Mouse (Mus musculus) heart, adult 18-20 months (tissue): ENCODE results near the gene Odf3l2. TPM values are rescaled to one million over a fixed set of nuclear protein-coding genes. Genes with fewer than 3 reads are reported as not detected.

Experiments
- DNase-seq, 2 experiments: peaks; one replicate each; pipeline ENCODE4 v3.0.0; 2021 to 2022; ENCODE audit warnings: mixed read lengths in 1 of 2
- total RNA-seq, 2 experiments: library from RNA; stranded (reverse); gene quantifications; 2 replicates each; pipeline ENCODE4 v1.2.3; 2021

Odf3l2 gene
- total RNA-seq, 2 experiments from 2014 or later = not detected

DNA sequence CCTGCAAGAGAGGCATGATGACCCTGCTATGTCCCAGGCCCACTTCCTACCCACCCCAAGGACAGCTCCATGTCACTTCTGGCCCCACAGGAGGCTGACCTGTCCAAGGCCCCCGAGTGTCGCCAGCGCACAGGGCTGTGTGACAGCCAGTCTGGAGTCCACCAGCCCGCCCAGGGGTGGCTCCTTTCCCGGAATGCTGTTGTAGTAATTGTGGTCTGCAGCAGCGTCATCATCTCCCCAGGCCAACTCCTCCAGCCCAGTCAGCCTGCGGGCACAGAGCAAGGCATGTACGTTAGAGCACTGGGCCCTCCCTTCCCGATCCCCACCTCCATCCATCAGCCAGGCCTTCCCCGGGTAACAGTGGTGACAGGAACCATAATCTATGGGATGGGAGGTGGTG lies 19.4 kb downstream of the Odf3l2 start:
- no peak for DNase-seq

DNA sequence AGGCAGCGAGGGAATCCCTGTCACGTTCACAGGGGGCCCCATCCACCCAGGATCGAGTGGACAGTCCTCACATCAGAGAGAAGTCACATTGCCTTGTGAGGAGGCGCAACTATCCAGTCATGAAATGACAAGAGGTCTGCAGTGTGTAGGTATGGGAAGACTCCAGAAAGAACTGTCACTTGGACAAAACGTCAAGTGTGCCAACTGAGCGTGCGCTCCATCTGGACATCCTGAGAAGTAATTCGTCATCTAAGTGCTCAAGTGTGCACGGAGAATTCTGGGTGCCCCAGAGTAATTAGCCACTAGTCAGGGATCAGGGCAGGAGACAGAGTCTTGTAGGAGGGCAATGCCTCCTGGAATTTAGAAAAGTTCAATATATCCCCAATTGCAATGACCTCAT lies 20.1 kb downstream of the Odf3l2 start:
- no peak for DNase-seq

- DNase-seq = peak; percentile 54 to 68
Measured at GRCm38 (mm10) chr10:79623950-79624349, 21.6 kb downstream of the Odf3l2 start.

- no peak for DNase-seq
Measured at GRCm38 (mm10) chr10:79616376-79616775, 29.2 kb downstream of the Odf3l2 start.

- DNase-seq = no peak
Measured at GRCm38 (mm10) chr10:79615860-79616259, 29.7 kb downstream of the Odf3l2 start.

- no peak for DNase-seq
Measured at GRCm38 (mm10) chr10:79614305-79614643, 31.3 kb downstream of the Odf3l2 start.

DNA sequence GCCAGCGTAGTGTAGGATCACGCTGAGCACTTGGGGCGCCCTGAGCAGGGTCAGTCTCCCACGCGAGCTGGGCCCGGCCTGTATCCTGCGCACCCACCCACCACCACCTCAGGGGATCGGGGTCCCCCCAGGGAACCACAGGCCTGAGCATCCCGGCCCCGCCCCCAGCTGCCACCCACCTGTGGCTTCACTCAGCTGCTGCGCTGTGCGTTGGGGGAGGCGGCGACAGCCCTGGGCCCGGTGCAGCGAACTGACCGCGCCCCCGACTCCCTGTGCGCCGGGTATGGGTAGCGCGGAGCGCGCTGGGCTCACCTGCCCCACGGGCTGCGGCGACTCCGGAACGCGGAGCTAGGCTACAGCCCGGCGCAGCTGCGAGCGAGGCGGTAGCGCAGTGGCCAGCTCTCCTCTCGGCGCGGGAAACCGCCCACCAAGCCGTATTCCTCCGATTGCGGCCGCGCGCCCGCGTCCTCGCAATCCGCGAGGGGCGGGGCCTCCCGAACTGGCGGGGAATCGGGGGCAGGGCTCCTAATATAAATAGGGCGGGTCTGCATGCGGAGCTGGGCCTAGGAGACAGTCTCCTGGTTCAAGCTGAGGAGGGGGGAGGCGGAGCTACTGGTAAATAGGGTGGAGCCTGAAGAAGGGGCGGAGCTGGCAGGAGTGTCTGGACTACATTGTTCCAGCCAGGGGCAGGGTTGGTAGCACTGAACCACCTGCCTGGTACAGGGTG lies 31.8 kb downstream of the Odf3l2 start, which contains the start of gene C2cd4c:
C2cd4c (minus strand) TSS at position 448 of the 727 bp plus-strand sequence.
- peak; percentile 34 to 36 for DNase-seq

DNA sequence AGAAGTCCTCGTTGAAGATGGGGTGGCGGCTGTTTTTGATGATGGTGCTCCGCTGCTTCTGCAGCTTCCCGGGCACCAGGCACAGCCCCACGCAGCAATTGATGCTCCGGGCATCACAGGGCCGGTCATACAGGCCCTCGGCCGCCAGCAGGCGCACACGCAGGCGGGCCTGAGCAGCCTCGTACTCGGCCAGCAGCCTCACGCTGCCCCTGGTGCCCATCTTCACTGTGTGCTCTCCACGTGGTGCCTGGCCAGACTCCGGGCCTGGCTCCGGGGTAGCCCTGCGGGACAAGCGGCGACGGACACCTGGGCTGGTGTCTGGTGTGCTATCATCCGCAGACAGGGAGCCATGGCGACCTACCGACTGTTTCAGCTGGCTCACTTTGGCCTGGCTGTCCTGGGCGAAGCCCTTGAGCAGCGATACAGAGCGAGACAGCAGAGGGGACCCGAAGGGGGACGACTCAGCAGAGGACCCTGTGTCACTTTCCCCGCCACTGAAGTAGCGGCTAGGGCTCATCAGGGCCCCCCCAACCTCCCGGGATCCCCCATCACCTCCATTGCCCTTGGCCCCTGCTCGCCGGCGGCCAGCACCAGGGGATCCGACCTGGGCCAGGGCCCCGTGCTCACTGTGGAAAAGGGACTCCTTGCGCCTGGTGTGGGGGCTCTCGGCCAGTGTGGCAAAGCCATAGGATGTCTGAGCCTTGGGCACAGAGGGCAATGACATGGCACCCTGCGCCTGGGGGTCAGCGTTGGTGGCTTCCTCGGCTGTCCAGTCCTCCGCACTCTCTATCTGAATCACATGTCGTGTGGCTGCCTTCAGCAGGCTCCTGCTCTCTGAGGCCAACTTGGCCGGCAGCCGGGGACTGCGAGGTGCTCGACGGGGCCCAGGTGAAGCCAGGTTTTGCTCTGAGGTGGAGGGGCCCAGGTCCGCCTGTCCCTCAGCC lies 33.1 kb downstream of the Odf3l2 start:
- DNase-seq = no peak

DNA sequence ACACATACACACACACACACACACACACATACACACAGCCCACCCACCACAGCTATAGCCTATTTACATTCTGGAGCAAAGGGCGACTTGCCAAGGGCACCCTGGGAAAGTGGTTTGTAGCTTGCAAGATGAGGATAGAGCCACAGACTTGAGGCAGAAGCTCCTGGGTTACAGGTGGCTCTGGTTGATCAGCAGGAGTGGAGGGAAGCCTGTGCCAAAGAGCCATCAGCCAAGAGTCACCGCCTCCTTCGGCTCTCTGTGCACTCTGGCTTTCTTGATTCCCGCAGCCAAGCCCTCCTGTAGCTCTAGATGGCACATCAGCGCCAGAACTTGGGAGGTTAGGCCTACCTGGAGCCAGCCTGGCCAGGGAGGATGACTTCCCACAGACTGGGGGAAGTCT lies 34.2 kb downstream of the Odf3l2 start:
- DNase-seq = no peak

DNA sequence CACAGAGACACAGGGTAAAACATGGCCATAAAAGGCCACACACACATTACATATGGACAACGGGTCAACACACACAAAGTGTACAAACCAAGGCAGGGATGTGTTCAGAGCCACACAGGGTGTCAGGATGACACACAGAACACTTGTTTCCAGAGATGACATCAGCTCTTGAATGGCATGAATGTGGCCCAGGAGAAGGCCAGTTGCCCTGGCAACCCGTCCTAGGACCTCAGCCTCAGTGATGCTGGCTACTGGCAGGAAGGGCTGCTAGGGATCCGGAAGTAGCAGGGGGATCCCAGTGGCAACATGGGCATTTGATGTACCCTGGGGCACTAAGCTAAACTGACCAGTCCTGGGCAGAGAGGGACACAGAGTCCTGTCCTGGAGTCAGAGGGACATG lies 36.3 kb downstream of the Odf3l2 start:
- DNase-seq = no peak

- no peak for DNase-seq
Measured at GRCm38 (mm10) chr10:79607892-79608291, 37.6 kb downstream of the Odf3l2 start.

- no peak for DNase-seq
Measured at GRCm38 (mm10) chr10:79606537-79606936, 39.0 kb downstream of the Odf3l2 start.

DNA sequence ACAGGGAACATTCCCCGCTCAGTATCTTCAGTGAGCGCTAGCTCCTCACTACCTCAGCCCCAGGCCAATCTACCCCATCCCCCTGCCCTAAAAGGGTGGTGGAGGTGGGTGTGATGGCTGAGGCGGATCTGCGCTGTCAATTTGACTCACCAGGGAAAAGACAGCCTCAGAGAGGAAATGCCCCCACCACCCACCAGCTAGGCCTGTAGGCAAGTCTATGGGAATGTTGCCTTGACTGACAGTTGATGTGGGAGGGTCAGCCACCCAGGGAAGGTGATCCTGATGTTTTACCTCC lies 47.7 kb downstream of the Odf3l2 start:
- DNase-seq = no peak

DNA sequence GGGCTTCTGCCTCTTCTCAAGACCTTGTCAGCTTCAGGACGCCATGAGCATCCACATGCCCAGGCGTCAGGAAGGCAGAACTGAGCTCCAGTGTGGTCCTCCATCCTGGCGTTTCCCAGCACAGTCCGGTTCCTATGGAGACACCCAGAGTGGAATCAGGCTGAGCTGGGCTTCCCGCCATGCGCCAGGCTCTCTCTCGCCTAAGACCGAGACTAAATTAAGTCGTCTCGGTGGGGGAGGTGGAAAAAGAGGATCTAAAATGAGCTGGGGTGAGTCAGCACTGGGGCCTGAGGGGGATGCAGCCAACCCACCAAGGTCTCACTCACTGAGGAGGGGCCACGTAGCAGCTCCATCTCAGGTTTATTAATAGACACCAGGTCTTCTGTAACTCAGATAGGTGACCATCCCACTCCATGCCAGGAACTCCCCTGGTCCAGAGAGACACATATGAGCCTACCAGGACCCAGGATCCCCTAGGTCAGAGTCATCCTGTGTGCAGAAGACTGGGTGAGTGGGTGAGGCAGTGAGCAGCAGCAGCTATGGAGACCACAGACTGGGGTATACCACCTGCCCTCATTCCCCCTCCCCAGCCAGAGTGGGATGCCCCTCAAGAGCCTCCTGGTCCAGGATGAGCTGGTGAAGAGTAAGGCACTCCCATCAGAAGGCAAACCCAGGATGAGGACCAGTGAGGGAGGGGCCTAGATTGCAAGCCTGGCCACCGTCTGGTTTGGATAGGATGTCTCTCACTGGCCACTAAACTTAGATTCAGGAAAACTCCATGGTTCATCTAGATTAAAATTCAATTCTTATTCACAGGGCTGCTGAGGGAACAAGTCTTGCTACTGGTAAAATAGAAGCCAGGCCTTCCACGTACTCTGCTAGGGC lies 48.2 kb downstream of the Odf3l2 start:
- no peak for DNase-seq

DNA sequence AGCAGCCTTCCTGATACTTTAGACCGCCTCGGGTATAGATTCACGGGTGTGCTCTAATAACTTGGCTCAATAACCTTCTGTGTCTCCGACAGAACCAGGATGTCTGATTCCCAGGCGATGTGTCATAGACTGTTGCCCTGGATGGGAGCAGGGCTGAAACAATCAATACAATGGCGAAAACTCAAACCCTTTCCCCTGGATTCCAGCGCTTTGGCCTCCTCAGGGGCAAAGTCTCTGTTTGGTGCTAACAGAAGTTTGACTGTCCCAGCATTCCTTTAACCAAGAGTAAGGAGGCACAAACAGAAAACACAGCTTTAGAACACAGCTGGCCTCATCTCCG lies 50.0 kb downstream of the Odf3l2 start:
- DNase-seq = no peak

DNA sequence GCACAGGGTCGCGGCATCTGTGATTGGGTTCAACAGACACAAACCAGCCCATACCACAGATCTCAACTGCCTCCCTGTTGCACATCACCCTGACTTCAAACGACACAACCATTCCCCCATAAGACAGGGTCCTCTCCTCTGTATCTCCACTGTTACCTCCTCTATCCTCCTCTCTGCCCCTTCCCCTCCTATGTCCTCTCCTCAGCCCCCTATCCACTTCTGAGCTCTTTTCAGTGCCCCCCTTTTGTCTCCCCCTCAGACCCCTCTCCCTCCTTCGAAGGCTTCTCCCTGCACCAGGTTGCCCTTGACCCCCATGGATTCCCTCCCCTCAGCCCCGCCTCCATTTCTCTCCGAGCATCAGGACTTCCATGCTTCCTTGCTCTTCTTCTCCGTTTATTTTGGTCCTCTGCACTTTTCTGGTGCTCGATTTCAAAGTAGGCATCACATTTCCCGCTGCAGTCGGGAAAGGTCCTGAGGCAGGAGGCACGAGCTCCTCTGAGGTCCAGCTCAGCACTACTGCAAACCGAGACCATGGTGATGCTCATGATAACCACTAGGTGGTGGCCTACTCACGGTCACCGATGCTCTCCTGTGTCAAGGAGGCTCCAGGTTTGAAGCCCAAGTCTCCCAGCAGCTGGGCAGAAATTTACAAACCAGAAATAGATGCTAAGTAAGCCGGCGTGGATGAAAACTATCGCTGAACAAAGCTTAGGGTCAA lies 50.5 kb downstream of the Odf3l2 start:
- DNase-seq = peak; percentile 37 to 68

GRCm38 (mm10) chr10:79594111-79594510 lies 51.4 kb downstream of the Odf3l2 start:
- DNase-seq = no peak

DNA sequence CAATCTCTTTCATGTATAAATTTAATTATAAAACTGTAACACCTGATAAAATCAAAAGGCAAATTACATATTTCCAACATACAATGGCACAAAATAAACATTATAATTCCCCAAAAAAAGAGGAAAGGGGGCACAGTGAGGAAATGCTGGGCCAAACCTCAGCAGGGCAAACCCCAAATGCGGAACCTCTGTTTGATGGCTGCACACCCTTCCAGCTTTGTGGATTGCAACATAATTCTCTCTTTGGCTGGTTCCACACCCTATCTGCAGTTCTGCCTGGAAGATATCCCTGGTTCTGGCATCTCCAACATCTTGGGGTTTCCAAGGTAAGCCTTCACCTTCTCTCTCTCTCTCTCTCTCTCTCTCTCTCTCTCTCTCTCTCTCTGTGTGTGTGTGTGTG lies 54.8 kb downstream of the Odf3l2 start:
- DNase-seq = no peak
